Mouse (Mus musculus) 3134 (cell line): ENCODE measurements around the gene Aen.
A peak's percentile ranks its signal among the peaks of the same experiment; 100 is the strongest.

Source experiments
- DNase-seq: peaks from one replicate; pipeline ENCODE4 v3.0.0-alpha.2; 2011; ENCODE audit warnings: low spot score; ENCODE audit not compliant: insufficient read length; ENCODE audit errors: extremely low read depth

The Aen gene

GRCm38 (mm10) chr7:78927266-78927665 is 31.6 kb downstream of the Aen start:
- DNase-seq, result no peak

- DNase-seq, result peak; percentile 90
These were observed 43.4 kb downstream of the Aen start for GRCm38 (mm10) chr7:78938957-78939602.

- DNase-seq, result no peak
These were observed 45.3 kb downstream of the Aen start for GRCm38 (mm10) chr7:78940971-78941370.

GRCm38 (mm10) chr7:78942544-78942943 is 46.9 kb downstream of the Aen start:
- no peak for DNase-seq

GRCm38 (mm10) chr7:78953886-78954572 is 58.4 kb downstream of the Aen start:
- DNase-seq, result no peak

- DNase-seq, result no peak
These were observed 59.0 kb downstream of the Aen start for GRCm38 (mm10) chr7:78954619-78955018.

GRCm38 (mm10) chr7:78955086-78955485 is 59.4 kb downstream of the Aen start:
- no peak for DNase-seq

GRCm38 (mm10) chr7:78958499-78959073 is 62.9 kb downstream of the Aen start:
- DNase-seq, result no peak
